Mouse (Mus musculus) kidney, postnatal 14 days (tissue): ENCODE results near the gene Vmn2r98.
"Not testable (repeated sequence)": the region's sequence is repeated elsewhere in the genome, so short reads cannot be mapped to it uniquely, and the experiment has no call there.

Source experiments
- DNase-seq: peaks from one replicate; pipeline ENCODE4 v3.0.0; 2022; ENCODE audit warnings: mixed read lengths

The Vmn2r98 gene

GRCm38 (mm10) chr17:19053160-19053559 lies at the start of gene Vmn2r98:
Vmn2r98 (plus strand) TSS chr17:19053460.
- not testable (repeated sequence) for DNase-seq

DNA sequence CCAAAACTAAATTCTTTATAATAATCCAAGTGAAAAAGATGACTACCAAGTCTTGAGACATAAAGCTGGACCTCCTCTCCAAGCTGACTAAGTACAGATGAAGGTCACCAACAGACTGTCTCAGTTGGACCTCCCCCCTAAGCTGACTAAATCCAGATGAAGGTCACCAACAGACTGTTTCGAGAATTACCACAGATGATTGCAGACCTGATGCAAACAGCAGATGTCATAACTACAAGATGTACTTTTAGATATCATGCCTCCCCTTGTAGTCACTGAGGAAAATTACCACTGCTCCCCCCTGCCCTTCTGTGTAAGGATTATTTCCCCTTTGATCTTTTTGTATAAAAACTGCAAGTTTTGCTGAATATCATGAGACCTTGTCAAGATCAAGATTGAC lies 21.8 kb upstream of the Vmn2r98 start:
- not testable (repeated sequence) for DNase-seq

DNA sequence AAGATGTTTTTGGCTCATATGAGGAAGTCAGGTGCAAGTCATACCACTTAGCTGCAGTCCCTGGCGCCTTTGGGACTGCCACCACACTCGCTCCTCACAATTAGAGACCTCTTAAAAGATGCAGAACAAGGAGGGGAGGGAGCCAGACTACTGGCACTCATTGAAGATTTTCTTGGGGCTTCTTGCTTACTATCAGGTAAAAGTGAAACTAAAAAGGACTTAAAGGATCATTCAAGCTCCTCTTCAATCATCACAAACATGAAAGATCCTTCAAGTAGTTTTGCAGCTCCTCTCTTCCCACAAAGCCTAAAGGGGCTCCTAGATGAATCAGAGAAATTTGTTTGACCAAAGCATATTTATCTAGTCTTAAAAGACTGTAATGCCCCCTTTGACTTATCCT lies 21.3 kb upstream of the Vmn2r98 start:
- DNase-seq = no peak

DNA sequence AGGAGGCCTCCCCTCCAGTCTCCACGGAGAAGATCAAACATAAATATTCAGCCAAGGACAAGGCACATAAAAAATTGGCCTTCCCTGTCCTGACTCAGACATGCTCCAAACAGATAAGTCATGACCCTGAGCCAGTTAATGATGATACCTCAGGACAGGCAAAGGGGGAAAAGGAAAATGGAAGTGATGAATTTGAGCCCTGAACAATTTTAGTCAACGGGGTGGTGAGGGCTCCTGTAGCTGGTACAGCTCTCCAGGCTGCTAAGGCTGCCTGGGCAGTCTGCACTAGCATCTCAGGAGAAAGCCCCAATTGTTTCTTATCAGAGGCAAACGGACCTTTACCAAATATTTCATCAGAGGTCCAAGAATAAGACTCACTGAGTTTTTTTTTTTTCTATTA lies 20.5 kb upstream of the Vmn2r98 start:
- no peak for DNase-seq
